Mouse (Mus musculus) heart, embryonic 11.5 days (tissue): ENCODE measurements around the gene Adcy6. TPM values are rescaled to one million over a fixed set of nuclear protein-coding genes. Genes with fewer than 3 reads are reported as not detected.

ENCODE experiments used
- ATAC-seq: fragments of 200-750 bp; cut with Nextera tagmentation; replicated peaks from 2 replicates; pipeline ENCODE4 v1.8.0; 2017; ENCODE audit warnings: moderate library complexity; ENCODE audit not compliant: insufficient number of reproducible peaks, low FRiP score, low TSS enrichment
- H3K27ac ChIP-seq: fragments of 300-500 bp; sonication (generic); 2 replicates; pipeline ENCODE4 v1.5.1; 2014; ENCODE audit warnings: mild to moderate bottlenecking, low read depth, low read length
- H3K27me3 ChIP-seq: fragments of 300-500 bp; sonication (generic); 2 replicates; pipeline ENCODE4 v1.6.1; 2014; ENCODE audit warnings: mild to moderate bottlenecking, low read length, mixed read lengths; ENCODE audit not compliant: control insufficient read depth, insufficient read depth
- H3K36me3 ChIP-seq: fragments of 300-500 bp; sonication (generic); 2 replicates; pipeline ENCODE4 v1.6.1; 2014; ENCODE audit warnings: mild to moderate bottlenecking, low read length, moderate library complexity, mixed read lengths; ENCODE audit not compliant: control insufficient read depth, insufficient read depth
- H3K4me1 ChIP-seq: fragments of 300-500 bp; sonication (generic); 2 replicates; pipeline ENCODE4 v1.6.1; 2014; ENCODE audit warnings: low read length; ENCODE audit not compliant: control insufficient read depth, insufficient read depth
- H3K4me2 ChIP-seq: fragments of 300-500 bp; sonication (generic); 2 replicates; pipeline ENCODE4 v1.6.1; 2014; ENCODE audit warnings: mild to moderate bottlenecking, moderate library complexity
- H3K4me3 ChIP-seq: fragments of 300-500 bp; sonication (generic); 2 replicates; pipeline ENCODE4 v1.5.1; 2014; ENCODE audit warnings: low read depth, low read length
- H3K9ac ChIP-seq: fragments of 300-500 bp; sonication (generic); 2 replicates; pipeline ENCODE4 v1.6.1; 2014; ENCODE audit warnings: mild to moderate bottlenecking, low read depth, low read length, moderate library complexity
- H3K9me3 ChIP-seq: fragments of 300-500 bp; sonication (generic); replicated peaks from 2 replicates; pipeline ENCODE4 v1.6.1; 2016; ENCODE audit warnings: low read length; ENCODE audit not compliant: control insufficient read depth
- WGBS: fragments of 180-500 bp; shearing (Covaris S2); extraction: QIAGEN DNeasy Blood & Tissue Kit; methylation state at CpG from one replicate; pipeline ENCODE4 v1.1.7; 2014; ENCODE audit not compliant: insufficient replicate concordance; 5-methylcytosine and 5-hydroxymethylcytosine counted together
- polyA plus RNA-seq: library from polyadenylated mRNA; unstranded; fragments of >200 nt; fragmentation: Nextera tagmentation; extraction: Ambion mirVana; gene quantifications from 2 replicates; pipeline ENCODE4 v1.2.1, GENCODE M21; 2014

The Adcy6 gene
- polyA plus RNA-seq, 1 experiment from 2014 or later: 34.8 TPM

DNA sequence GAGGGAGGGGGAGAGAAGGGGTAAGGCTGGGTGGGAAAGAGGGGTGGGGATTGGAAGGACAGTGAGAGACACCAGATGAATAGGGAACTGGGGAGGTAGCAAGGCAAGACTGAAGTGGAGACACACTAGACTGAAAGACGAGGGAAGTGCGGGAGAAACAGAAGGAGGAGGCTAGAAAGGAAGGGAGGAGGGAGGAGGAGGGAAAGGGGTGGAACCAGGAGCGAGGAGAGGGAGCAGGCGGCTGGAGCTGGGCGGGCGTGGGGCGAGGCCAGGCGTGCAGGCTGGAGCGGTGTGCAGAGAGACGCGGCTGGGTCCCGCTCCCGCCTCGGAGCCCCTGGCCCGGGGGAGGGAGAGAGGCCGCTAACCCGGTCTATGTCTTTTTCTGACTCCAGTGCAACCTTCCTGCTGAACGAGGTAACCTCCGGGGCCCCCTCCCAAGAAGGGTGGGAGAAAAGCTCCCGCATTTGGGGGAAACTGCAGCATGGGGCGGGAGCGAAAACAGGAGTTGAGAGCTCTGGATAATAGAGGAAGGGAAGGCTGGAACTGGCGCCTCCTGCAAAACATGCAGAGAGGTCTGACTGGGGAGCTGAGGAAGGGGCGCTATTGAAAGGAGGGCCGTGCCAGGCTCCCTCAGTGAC is 22.4 kb upstream of the Adcy6 start:
- Histone ChIP-seq H3K9ac (peak overlapping the region; percentile 60), H3K4me3 (peak overlapping the region; percentile 41), H3K4me1 (peaks cover 40% of the 10 kb centered on the region), H3K4me2 (peak overlapping the region; percentile 88), H3K27me3 (peaks cover 68% of the 10 kb centered on the region), H3K27ac (no peak overlapping the region; the same call in 1 of the 2 replicates), H3K9me3 (no peaks in the 10 kb centered on the region), H3K36me3 (no peaks in the 10 kb centered on the region)
- WGBS: under 1% methylated on average over 25 of the region's 25 CpGs
- no peak for ATAC-seq

DNA sequence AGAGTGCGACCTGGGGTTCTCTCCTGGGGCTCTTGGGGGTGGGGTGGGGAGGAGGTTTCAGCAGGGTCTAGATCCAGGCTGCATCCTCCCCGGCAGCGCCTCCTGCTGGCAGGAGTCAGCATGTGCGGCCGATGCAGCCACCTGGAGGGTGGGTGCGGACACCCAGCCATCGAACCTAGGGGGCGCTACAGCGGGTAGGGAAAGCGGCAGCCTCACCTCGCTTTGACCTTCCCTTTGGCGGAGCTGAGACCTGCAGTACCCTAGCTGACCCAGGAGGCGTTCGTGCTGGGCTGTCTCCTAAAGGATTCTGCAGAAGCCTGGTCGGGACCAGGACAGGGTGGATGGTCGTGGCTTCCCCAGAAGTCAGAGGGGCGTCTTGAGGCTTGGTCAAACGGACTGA is 21.6 kb upstream of the Adcy6 start:
- Histone ChIP-seq H3K27ac (no peak overlapping the region), H3K9ac (no peak overlapping the region), H3K9me3 (no peaks in the 10 kb centered on the region), H3K4me2 (peak overlapping the region; percentile 88), H3K27me3 (peaks cover 64% of the 10 kb centered on the region), H3K4me1 (peaks cover 40% of the 10 kb centered on the region), H3K36me3 (no peaks in the 10 kb centered on the region), H3K4me3 (peak overlapping the region; percentile 41)
- peak; percentile 16; the same call in 1 of the 2 replicates for ATAC-seq
- WGBS: 1% methylated on average over 18 of the region's 18 CpGs

DNA sequence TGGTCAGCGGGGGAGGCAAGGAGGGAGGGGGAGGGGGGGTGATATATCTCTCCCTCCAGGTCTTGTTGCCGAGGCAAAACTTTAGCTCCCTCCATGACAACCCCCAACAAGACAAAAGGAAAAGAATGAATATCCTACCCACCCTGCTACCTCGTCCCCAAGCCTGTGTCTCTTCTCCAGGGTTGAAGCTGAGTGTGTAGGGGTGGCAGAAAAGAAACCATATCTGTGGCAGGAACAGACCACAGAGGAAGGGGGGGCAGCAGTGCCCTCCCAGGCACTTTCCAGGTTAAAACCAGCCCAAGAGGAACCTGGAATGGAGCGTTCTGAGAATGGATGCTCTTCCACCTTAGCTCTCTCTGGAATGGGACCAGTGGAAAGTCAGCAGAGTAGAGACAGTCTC is 20.7 kb upstream of the Adcy6 start, which contains the start of gene Cacnb3:
Gene Cacnb3 (plus strand): TSS at position 301 of the 400 bp plus-strand sequence.
- peaks cover 40% of the 10 kb centered on the region for H3K4me1 ChIP-seq
- no peak for ATAC-seq
- WGBS: 34% methylated on average over 4 of the region's 4 CpGs
- H3K4me2 ChIP-seq: peak within 1 kb of the TSS; percentile 88
- H3K27me3 ChIP-seq: peaks cover 56% of the 10 kb centered on the region
- no peaks in the 10 kb centered on the region for H3K36me3 ChIP-seq
- no peaks in the 10 kb centered on the region for H3K9me3 ChIP-seq
- H3K4me3 ChIP-seq: peak within 1 kb of the TSS; percentile 41
- H3K27ac ChIP-seq: no peak within 1 kb of the TSS
- H3K9ac ChIP-seq: no peak within 1 kb of the TSS

DNA sequence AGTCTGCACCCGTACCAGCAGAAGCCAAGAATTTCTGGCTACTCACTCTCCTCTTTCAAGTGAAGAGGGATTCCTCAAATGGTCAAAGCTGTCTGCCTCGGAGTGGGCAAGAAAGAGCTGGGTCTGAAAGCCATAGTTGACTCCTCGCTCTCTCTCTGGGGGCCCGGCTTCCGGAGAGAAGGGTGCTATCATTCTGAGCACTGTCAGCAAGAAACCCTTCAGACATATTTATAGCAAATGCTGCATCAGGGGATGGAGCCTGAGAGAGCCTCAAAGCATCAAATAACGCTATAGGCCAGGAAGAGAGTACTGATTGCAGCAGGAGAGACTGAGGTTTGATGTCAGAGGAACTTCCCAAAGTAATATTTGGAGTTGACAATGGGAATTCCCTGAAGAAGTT is 19.6 kb upstream of the Adcy6 start:
- Histone ChIP-seq H3K9me3 (no peaks in the 10 kb centered on the region), H3K4me3 (no peak overlapping the region), H3K9ac (no peak overlapping the region), H3K36me3 (no peaks in the 10 kb centered on the region), H3K4me2 (peak overlapping the region; percentile 60), H3K27ac (no peak overlapping the region), H3K27me3 (peaks cover 55% of the 10 kb centered on the region), H3K4me1 (peaks cover 40% of the 10 kb centered on the region)
- no peak for ATAC-seq
- 30% methylated on average over 6 of the region's 6 CpGs for WGBS

DNA sequence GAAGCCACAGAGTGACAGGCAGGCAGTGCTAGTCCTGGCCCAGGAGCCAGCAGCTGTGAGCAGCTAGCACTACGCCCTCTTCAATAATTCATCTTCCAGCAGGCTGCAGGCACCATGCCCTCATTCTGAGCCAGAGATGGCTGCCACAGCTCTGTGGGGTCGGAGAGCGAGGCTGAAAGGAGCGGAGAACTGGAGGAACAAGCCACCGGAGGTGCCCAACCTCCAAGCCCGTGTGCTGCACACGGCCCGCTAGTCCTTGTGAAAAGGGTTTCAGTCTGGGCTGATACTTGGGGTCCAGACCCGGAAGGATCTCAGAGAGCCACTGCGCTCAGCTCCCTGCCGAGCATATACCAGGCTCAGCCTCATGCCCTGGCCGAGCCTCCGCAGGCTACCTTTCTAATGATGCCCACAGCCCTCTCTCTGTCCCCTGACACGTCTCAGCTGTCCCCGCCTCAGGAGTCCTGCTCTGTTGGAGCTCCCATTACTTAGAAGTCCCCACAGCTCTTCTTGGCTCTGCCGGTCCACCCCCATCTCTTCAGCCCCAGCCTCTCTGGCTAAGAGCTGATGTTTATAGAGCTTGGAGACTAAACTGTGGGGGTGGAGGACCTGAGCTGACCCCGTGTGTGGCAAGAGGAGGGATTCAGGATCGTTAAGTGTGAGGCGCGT is 18.8 kb upstream of the Adcy6 start:
- no peak overlapping the region for H3K27ac ChIP-seq
- H3K4me1 ChIP-seq: peaks cover 37% of the 10 kb centered on the region
- no peaks in the 10 kb centered on the region for H3K36me3 ChIP-seq
- ATAC-seq: no peak
- H3K4me3 ChIP-seq: peak overlapping the region; percentile 25
- H3K4me2 ChIP-seq: peak overlapping the region; percentile 60
- peaks cover 49% of the 10 kb centered on the region for H3K27me3 ChIP-seq
- H3K9me3 ChIP-seq: no peaks in the 10 kb centered on the region
- 11% methylated on average over 20 of the region's 20 CpGs for WGBS
- peak overlapping the region; percentile 34; the same call in 1 of the 2 replicates for H3K9ac ChIP-seq

DNA sequence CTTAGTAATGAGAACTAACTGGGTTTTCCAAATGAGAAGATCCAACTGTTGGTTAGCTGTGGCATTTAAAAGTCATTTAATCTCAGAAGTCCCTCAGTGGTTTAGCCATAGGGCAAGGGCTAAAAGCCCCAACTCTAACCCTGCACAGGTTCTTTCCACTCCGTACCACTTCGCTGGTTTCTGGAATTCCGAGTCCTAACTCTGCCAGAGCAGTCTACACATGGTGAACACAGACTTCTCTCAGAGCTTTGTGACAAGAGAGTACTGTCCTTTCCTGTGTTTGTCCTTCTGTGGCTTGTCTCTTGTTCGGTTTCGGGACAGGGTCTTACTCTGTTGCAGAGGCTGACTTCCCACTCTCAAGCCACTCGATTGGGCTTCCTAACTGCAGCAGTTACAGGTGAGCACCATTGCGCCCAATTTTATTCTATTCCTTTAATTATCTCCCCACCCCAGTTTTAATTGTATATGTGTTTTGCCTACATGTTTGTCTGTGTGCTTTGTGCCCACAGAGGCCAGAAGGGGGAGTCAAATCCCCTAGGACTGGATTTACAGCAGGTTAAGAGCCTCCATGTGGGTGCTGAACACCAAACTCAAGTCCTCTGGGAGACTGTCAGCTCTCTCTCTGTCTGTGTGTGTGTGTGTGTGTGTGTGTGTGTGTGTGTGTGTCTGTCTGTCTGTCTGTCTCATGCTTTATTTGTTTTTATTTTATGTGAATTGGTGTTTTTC is 16.8 kb upstream of the Adcy6 start:
- WGBS: 77% methylated on average over 7 of the region's 7 CpGs
- no peaks in the 10 kb centered on the region for H3K9me3 ChIP-seq
- no peak overlapping the region for H3K4me3 ChIP-seq
- H3K9ac ChIP-seq: no peak overlapping the region
- no peak for ATAC-seq
- no peaks in the 10 kb centered on the region for H3K36me3 ChIP-seq
- H3K27ac ChIP-seq: no peak overlapping the region
- peaks cover 24% of the 10 kb centered on the region for H3K4me1 ChIP-seq
- H3K27me3 ChIP-seq: peaks cover 29% of the 10 kb centered on the region
- H3K4me2 ChIP-seq: no peak overlapping the region

DNA sequence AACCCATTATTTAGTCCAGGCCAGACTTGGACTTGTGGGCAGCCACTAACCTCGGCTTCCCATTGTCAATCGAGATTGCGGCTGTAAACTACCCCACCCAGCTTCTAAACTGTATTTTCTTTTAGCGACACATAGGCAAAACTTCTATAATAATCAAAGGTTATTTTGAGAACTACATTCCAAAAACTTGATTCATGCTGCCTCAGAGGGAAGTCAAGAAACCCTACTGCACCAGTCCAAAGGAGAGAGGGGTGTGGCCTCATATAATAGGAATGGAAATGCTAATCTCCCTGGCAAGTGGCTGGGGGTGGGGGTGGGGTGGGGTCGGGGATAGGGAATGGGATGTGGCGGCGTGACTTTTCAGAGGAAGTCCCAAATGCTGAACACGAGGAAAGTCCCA is 16.2 kb upstream of the Adcy6 start:
- H3K9ac ChIP-seq: no peak overlapping the region
- H3K36me3 ChIP-seq: no peaks in the 10 kb centered on the region
- H3K4me2 ChIP-seq: no peak overlapping the region
- no peak overlapping the region for H3K27ac ChIP-seq
- peaks cover 24% of the 10 kb centered on the region for H3K27me3 ChIP-seq
- H3K4me1 ChIP-seq: peaks cover 19% of the 10 kb centered on the region
- H3K4me3 ChIP-seq: no peak overlapping the region
- ATAC-seq: no peak
- H3K9me3 ChIP-seq: no peaks in the 10 kb centered on the region
- 38% methylated on average over 8 of the region's 8 CpGs for WGBS

DNA sequence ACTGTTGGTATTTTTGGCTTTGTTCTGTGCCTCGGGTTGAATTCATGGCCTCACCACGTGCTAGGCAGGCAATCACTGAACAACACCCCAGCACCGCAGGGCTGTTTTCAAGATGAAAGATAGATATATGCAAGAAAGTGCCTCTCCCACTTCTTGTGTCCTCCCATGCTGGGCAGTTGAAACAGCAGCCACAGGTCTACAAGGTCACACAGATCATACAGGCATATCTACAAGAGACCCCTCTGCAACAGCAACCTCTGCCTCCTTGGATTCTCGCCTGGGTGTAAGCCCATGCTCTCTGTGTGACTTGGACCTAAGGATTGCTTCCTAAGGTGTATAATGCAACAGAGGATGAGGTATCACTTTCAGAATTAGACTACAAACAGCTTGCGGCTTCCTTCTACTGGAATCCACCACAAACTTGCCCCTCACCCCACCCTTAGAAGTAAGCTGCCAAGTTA is 13.5 kb upstream of the Adcy6 start:
- Histone ChIP-seq H3K9ac (no peak overlapping the region), H3K4me3 (no peak overlapping the region), H3K4me2 (no peak overlapping the region), H3K27me3 (peaks cover 2% of the 10 kb centered on the region), H3K36me3 (no peaks in the 10 kb centered on the region), H3K9me3 (no peaks in the 10 kb centered on the region), H3K27ac (no peak overlapping the region), H3K4me1 (peaks cover under 1% of the 10 kb centered on the region)
- WGBS: 50% methylated on average over 5 of the region's 5 CpGs
- no peak for ATAC-seq
